Mouse (Mus musculus) frontal cortex, adult 2 months (tissue): ENCODE results near the gene Oprd1. TPM values are rescaled to one million over a fixed set of nuclear protein-coding genes. Genes with fewer than 3 reads are reported as not detected.

ENCODE experiments used
- DNase-seq, 2 experiments: peaks; one replicate each; pipeline ENCODE4 v3.0.0; 2022; ENCODE audit warnings: low spot score in 1 of 2; ENCODE audit errors: extremely low spot score in 1 of 2
- polyA plus RNA-seq: library from polyadenylated mRNA; depleted of rRNA; stranded (reverse); fragments of >200 nt; gene quantifications from 2 replicates; pipeline ENCODE4 v1.2.3, GENCODE M21; 2012

Gene Oprd1
- polyA plus RNA-seq, 1 experiment, result 13.1 TPM

GRCm38 (mm10) chr4:132137013-132137412 lies 7.3 kb downstream of the Oprd1 start:
- DNase-seq, result no peak

GRCm38 (mm10) chr4:132133920-132134319 lies 10.4 kb downstream of the Oprd1 start:
- DNase-seq, result no peak

GRCm38 (mm10) chr4:132133381-132133780 lies 10.9 kb downstream of the Oprd1 start:
- no peak for DNase-seq

GRCm38 (mm10) chr4:132132297-132132696 lies 12.0 kb downstream of the Oprd1 start:
- no peak for DNase-seq

GRCm38 (mm10) chr4:132131790-132132189 lies 12.5 kb downstream of the Oprd1 start:
- peak in 1 of 2 experiments; percentile 47 for DNase-seq

GRCm38 (mm10) chr4:132131116-132131515 lies 13.2 kb downstream of the Oprd1 start:
- no peak for DNase-seq

GRCm38 (mm10) chr4:132130645-132131044 lies 13.6 kb downstream of the Oprd1 start:
- DNase-seq, result no peak

GRCm38 (mm10) chr4:132130134-132130533 lies 14.2 kb downstream of the Oprd1 start:
- DNase-seq, result peak in 1 of 2 experiments; percentile 61

- DNase-seq, result peak in 1 of 2 experiments; percentile 43
These were observed 15.2 kb downstream of the Oprd1 start for GRCm38 (mm10) chr4:132128997-132129636.

- no peak for DNase-seq
These were observed 17.2 kb downstream of the Oprd1 start for GRCm38 (mm10) chr4:132127091-132127490.

DNA sequence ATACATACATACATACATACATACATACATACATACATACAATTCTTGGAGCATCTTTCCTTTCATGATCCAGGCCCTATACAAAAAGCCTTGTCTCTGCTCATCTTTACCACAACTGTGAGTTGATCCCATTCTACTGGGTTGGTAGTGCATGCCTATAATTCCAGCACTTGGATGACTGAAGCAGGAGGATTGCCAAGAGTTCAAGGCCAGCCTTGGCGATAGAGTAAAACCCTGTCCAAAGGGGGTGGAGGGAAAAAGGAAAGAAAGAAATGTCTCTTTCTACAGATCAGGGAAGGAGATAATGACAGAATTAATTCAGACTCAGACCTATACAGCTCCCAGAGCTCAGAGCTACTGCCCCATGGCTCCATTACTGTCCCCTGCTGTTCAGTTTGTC lies 21.1 kb downstream of the Oprd1 start:
- DNase-seq, result no peak

DNA sequence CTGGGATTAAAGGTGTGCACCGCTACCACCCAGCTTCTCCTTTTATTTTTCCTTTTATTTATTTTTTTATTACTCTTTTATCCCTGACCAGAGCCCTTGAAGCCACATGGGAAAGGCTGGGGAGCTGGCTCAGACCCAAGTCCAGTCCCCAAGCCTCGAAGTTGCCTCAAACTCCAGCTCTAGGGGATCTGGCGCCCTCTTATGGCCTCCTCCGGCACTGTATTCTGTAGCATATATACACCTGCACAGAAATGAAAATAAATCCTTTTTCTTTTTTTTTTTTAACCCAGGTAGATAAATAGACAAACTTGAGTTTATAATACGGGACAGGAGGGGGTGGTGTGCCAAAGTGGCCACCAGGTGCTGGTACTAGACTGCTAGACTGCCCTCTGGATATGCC lies 22.6 kb downstream of the Oprd1 start:
- DNase-seq, result no peak

- DNase-seq, result peak in 1 of 2 experiments; percentile 47
These were observed 24.7 kb downstream of the Oprd1 start for GRCm38 (mm10) chr4:132119566-132119965.

GRCm38 (mm10) chr4:132116315-132116714 lies 28.0 kb downstream of the Oprd1 start:
- DNase-seq, result no peak

- DNase-seq, result no peak
These were observed 30.7 kb downstream of the Oprd1 start for GRCm38 (mm10) chr4:132113411-132114095.

DNA sequence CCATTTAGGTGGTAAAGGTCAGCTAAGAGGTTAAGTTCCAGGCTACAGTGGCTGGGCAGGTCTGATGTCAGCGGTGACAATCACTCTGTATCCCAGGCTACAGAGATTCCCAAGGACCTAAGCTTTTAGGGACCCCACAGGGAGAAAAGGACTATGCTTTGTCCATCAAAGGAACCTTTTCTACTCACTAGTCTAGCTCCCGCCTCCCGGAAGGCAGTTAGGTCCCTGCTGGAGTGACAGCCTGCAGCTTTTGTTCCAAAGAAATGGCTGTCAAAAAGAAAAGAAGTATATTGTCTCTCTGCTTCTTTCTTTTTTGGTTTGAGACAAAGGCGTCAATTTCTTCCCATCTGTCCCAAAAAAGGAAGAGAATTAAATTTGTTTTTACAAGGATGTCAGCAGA lies 33.1 kb downstream of the Oprd1 start:
- no peak for DNase-seq

GRCm38 (mm10) chr4:132108221-132108620 lies 36.1 kb downstream of the Oprd1 start:
- no peak for DNase-seq

DNA sequence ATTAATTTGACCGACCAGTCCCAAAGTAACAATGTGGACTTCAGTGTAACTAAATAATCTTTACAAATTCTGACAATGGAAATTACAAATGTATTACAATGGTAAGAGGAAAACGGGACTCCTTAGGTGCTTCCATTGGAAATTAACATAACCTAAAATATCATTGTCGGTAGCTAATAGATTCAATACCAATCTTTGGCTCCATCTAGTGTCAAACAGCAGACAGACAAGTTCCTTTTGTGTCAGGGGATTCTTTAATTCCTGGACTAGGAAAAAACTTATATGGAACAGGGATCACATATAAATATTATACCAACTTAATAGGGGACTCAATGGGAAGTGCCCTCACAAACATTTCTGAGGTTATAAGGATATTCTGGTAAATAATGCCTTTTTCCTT lies 43.1 kb downstream of the Oprd1 start:
- no peak for DNase-seq

GRCm38 (mm10) chr4:132099548-132099947 lies 44.7 kb downstream of the Oprd1 start:
- no peak for DNase-seq

GRCm38 (mm10) chr4:132095043-132095442 lies 49.2 kb downstream of the Oprd1 start:
- no peak for DNase-seq

DNA sequence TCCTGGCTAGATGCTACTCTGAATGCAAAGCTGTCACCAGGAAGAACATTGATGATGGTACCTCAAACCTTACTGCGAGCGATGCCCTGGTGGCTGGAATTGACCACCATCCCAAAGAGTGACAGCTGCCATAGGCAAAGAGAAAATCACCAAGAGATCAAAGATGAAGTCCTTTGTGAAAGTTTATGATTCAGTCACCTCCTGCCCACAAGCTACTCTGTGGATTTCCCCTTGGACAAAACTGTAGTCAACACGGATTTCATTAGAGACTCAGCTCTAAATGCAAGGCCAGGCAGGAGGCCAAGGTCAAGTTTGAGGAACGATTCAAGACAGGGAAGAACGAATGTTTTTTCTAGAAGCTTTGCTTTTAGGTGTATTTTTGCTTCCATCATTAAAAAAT lies 50.4 kb downstream of the Oprd1 start:
- DNase-seq, result no peak

GRCm38 (mm10) chr4:132093136-132093535 lies 51.1 kb downstream of the Oprd1 start:
- no peak for DNase-seq
